Mouse (Mus musculus) c-Kit-negative CD71-positive TER-119-positive erythroid progenitor cells, embryonic 14.5 days (primary cell): ENCODE measurements around the gene Rab34.

Experiments
- DNase-seq: peaks from one replicate; pipeline ENCODE4 v3.0.0-alpha.2; 2013; ENCODE audit warnings: low read depth, low spot score

Rab34 gene

GRCm38 (mm10) chr11:78188331-78189233 is at the start of gene Rab34:
Rab34 (plus strand) TSS chr11:78188430.
- DNase-seq = no peak

- no peak for DNase-seq
These were observed 47.6 kb upstream of the Rab34 start for GRCm38 (mm10) chr11:78140665-78141064.

- DNase-seq = no peak
These were observed 44.7 kb upstream of the Rab34 start for GRCm38 (mm10) chr11:78143520-78143919.

- no peak for DNase-seq
These were observed 42.1 kb upstream of the Rab34 start for GRCm38 (mm10) chr11:78146168-78146567.

- no peak for DNase-seq
These were observed 41.3 kb upstream of the Rab34 start for GRCm38 (mm10) chr11:78146707-78147543.

- peak; percentile 53 for DNase-seq
These were observed 37.1 kb upstream of the Rab34 start for GRCm38 (mm10) chr11:78151161-78151560.

GRCm38 (mm10) chr11:78152299-78153231 is 35.7 kb upstream of the Rab34 start:
- DNase-seq = no peak

GRCm38 (mm10) chr11:78153778-78154177 is 34.5 kb upstream of the Rab34 start:
- DNase-seq = no peak

- DNase-seq = no peak
These were observed 32.6 kb upstream of the Rab34 start for GRCm38 (mm10) chr11:78155674-78156073.

GRCm38 (mm10) chr11:78156156-78156699 is 32.0 kb upstream of the Rab34 start:
- DNase-seq = no peak

- DNase-seq = peak; percentile 82
These were observed 29.1 kb upstream of the Rab34 start for GRCm38 (mm10) chr11:78159096-78159495.

GRCm38 (mm10) chr11:78159557-78159956 is 28.7 kb upstream of the Rab34 start:
- DNase-seq = no peak

- no peak for DNase-seq
These were observed 28.1 kb upstream of the Rab34 start for GRCm38 (mm10) chr11:78160171-78160570.

GRCm38 (mm10) chr11:78160675-78161074 is 27.6 kb upstream of the Rab34 start:
- DNase-seq = no peak

- DNase-seq = no peak
These were observed 27.1 kb upstream of the Rab34 start for GRCm38 (mm10) chr11:78161169-78161568.

GRCm38 (mm10) chr11:78161968-78162367 is 26.3 kb upstream of the Rab34 start:
- DNase-seq = no peak

- DNase-seq = no peak
These were observed 25.7 kb upstream of the Rab34 start for GRCm38 (mm10) chr11:78162504-78162903.

GRCm38 (mm10) chr11:78163045-78163444 is 25.2 kb upstream of the Rab34 start:
- DNase-seq = no peak

GRCm38 (mm10) chr11:78163681-78164603 is 24.3 kb upstream of the Rab34 start:
- DNase-seq = no peak

- no peak for DNase-seq
These were observed 23.7 kb upstream of the Rab34 start for GRCm38 (mm10) chr11:78164604-78164923.
